Mouse (Mus musculus): ENCODE measurements around the gene Ica1. TPM values are rescaled to one million over a fixed set of nuclear protein-coding genes. Genes with fewer than 3 reads are reported as not detected.
A peak's percentile ranks its signal among the peaks of the same experiment; 100 is the strongest.

Ica1 gene
- polyA plus RNA-seq, 1 experiment from 2014 or later, result 12.5 TPM

DNA sequence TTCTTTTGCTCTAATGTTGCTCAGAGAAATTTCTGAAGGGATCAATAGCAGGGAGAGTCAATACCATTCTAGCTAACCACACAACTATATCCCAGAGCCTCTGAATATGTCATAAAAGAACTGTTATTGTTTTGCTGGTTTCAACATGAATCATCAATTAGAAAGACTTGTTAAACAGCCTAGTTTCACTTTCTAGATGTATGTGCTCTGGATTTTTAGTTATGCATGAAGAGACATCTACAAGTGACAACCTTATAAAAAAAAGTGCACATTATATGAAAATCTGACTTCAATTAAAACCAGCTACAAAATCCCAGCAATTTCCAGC is 41.8 kb downstream of the Ica1 start:
- peaks cover 7% of the 10 kb centered on the region; the same call in 1 of the 2 replicates for H3K4me1 ChIP-seq
- no peaks in the 10 kb centered on the region for H3K27me3 ChIP-seq (ENCODE audit: low read depth, poor library complexity, severe bottlenecking)
- no peak overlapping the region for H3K4me3 ChIP-seq
- H3K36me3 ChIP-seq, result no peaks in the 10 kb centered on the region
- H3K9me3 ChIP-seq (replicated peaks), result no peaks in the 10 kb centered on the region
- DNase-seq (ENCODE audit: low spot score), result no peak
- no peak overlapping the region for H3K27ac ChIP-seq (replicated peaks)

DNA sequence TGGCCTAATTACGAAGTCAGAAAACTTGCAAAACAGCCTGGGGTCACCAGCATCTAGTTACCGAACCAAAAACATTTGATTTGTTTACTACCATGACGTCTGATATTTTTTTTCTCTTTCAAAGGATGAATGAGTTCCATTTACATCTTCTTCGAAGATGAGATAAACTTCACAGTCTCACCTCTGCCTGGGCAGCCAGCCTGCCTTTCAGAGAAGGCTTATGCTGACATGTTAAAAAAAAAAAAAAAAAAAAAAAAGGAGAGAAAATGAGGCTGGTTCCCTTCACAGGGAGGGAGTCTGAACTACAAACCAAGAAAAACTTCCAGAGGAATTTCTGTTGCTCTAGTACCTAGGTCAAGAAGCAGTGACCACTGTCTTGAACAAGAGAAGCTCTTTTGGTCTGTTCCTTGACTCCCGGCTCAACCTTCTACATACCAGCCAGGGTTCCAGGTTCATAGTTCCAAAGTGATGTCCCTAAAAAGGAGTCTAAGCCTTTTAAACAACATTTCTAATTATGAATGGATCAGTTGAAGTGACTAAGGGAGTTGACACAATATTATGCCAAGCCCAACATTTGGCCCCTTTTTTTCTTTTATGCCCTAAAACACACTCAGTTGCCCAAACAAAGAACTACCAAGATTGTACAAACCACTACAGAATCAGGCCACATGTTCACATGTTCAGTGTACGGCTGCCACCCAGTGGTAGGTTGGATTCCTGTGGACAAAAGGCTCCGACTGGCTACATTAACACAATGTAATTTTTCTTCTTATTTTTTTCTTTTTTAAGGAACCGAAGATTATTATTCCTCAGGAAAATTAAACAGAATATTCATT is 42.4 kb downstream of the Ica1 start:
- Histone ChIP-seq H3K36me3 (no peaks in the 10 kb centered on the region), H3K4me1 (peaks cover 7% of the 10 kb centered on the region; the same call in 1 of the 2 replicates), H3K4me3 (no peak overlapping the region), H3K27ac (replicated peaks) (peak overlapping the region; percentile 72), H3K9me3 (replicated peaks) (no peaks in the 10 kb centered on the region), H3K27me3 (ENCODE audit: low read depth, poor library complexity, severe bottlenecking) (no peaks in the 10 kb centered on the region)
- 71% methylated on average over 8 of the region's 8 CpGs for WGBS
- DNase-seq (ENCODE audit: low spot score), result peak; percentile 53

DNA sequence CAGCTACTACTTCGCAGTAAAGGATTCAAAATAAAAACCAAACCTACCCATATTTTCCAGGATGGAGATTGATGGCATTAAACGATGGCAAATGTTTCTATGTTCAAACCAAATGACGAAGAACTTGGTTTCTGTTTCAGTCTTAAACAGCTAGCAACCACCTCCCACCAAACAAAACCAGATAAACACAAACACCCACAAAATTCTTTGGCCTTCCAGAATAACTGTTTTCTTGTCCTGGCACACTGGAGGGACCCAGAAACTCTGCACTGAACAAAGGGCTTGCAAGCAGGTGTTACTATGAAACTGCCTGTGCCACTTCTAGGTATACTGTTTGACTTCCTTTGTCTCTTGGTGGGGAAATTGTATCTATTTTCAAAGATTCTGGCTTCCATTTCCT is 43.2 kb downstream of the Ica1 start:
- H3K4me3 ChIP-seq, result no peak overlapping the region
- no peak overlapping the region; the same call in 1 of the 2 replicates for H3K27ac ChIP-seq (replicated peaks)
- DNase-seq (ENCODE audit: low spot score), result no peak
- H3K36me3 ChIP-seq, result no peaks in the 10 kb centered on the region
- peaks cover 6% of the 10 kb centered on the region; the same call in 1 of the 2 replicates for H3K4me1 ChIP-seq
- H3K9me3 ChIP-seq (replicated peaks), result peaks cover under 1% of the 10 kb centered on the region; the same call in 1 of the 2 replicates
- H3K27me3 ChIP-seq (ENCODE audit: low read depth, poor library complexity, severe bottlenecking), result no peaks in the 10 kb centered on the region
- 92% methylated on average over 3 of the region's 3 CpGs for WGBS

DNA sequence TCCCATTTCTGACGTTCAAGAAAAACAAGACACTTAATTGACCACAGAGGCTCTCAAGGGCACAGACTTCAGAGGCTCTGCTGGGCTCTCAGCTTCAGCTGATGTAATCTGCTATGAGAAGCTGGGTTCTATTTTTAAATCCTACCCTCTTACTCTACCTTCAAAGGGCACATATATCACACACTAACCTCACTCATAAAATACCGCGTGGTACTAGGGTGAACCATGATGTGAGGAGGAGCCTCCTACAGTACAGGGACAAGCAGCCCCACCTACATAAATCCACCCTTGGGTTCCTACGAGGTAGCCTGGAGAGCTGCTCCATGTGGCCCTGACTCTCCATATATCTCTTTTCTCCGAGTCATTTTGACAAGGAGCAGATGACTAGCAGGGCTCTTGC is 45.8 kb downstream of the Ica1 start:
- H3K9me3 ChIP-seq (replicated peaks), result peaks cover 3% of the 10 kb centered on the region; the same call in 1 of the 2 replicates
- no peak overlapping the region for H3K27ac ChIP-seq (replicated peaks)
- 84% methylated on average over 5 of the region's 5 CpGs for WGBS

DNA sequence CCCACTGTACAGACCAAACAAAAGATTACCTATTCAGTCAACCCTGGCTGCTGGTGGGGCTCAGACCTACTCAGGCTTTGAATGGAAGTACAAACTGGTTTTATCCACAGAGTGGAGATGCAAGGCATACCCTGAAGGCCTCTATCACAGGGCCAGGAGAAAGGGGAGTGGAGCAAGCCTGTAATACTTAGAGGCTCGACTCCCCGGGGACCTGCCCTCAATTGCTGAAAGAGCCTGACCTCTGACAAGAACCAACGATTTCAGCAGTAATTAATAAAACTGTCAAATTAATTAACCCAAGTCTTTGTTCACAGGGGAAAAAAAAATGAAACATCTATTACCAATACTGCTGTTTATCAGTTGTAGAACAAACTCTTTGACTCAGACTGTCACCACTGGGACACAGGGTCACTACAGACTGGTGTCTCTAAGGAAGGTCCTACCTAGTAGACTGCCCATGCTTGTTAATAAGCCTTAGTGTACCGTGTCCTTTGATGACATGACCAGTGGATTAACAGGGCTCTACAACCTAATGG is 46.6 kb downstream of the Ica1 start:
- Histone ChIP-seq H3K27ac (replicated peaks) (0 out of 2 replicates have a peak overlapping the region, but pooled peaks have one; percentile 28), H3K4me3 (no peak overlapping the region), H3K4me1 (peaks cover 6% of the 10 kb centered on the region; the same call in 1 of the 2 replicates), H3K36me3 (no peaks in the 10 kb centered on the region), H3K9me3 (replicated peaks) (peaks cover 3% of the 10 kb centered on the region; the same call in 1 of the 2 replicates), H3K27me3 (ENCODE audit: low read depth, poor library complexity, severe bottlenecking) (no peaks in the 10 kb centered on the region)
- WGBS, result 50% methylated on average over 4 of the region's 4 CpGs
- DNase-seq (ENCODE audit: low spot score), result no peak

More for the DNA sequence above, 45.8 kb downstream of the Ica1 start:
- no peak overlapping the region for H3K4me3 ChIP-seq
- no peak for DNase-seq (ENCODE audit: low spot score)
- no peaks in the 10 kb centered on the region for H3K27me3 ChIP-seq (ENCODE audit: low read depth, poor library complexity, severe bottlenecking)
- no peaks in the 10 kb centered on the region for H3K36me3 ChIP-seq
- peaks cover 6% of the 10 kb centered on the region; the same call in 1 of the 2 replicates for H3K4me1 ChIP-seq

DNA sequence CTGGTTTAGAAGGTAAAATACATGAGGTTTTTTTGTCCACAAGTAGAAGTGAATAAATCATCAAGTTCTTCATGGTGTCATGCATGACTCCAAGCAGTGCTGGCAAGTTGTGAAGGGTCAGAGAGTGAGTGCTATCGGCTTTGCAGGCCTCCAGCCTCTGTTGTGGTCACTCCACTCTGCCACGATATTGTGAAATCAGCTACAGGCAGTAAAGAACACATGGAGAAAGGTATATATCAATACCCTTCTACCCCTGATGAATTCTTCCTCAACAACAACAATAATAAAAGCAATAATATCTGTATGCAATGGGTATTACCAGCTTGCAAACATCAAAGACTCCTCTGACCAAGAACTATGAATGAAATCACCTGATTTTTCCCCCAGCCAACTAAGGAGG is 47.9 kb downstream of the Ica1 start:
- Histone ChIP-seq H3K9me3 (replicated peaks) (peaks cover 3% of the 10 kb centered on the region; the same call in 1 of the 2 replicates), H3K4me3 (no peak overlapping the region), H3K36me3 (no peaks in the 10 kb centered on the region), H3K4me1 (peaks cover 6% of the 10 kb centered on the region; the same call in 1 of the 2 replicates), H3K27ac (replicated peaks) (no peak overlapping the region), H3K27me3 (ENCODE audit: low read depth, poor library complexity, severe bottlenecking) (no peaks in the 10 kb centered on the region)
- 95% methylated on average over 2 of the region's 2 CpGs for WGBS
- no peak for DNase-seq (ENCODE audit: low spot score)

DNA sequence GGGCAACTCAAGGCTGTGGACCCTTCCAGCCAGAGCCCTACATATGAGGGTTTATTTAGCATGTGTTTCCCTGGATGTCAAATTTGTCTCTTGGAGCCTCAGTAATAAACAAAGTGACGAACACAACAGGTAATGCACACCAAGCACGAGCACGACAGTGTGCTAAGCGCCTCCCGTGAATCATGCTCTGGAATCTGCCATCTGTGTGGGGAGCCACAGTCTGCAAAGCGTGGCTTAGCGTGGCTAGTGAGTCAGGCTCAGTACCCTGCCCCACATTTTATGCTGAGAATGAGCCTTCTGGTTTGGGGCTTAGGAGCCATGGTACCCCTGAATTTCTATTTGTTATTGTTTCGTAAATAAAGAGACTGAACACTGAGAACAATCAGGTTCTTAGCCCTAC is 50.5 kb downstream of the Ica1 start:
- H3K4me1 ChIP-seq, result peaks cover 6% of the 10 kb centered on the region; the same call in 1 of the 2 replicates
- H3K4me3 ChIP-seq, result no peak overlapping the region
- no peaks in the 10 kb centered on the region for H3K27me3 ChIP-seq (ENCODE audit: low read depth, poor library complexity, severe bottlenecking)
- no peak for DNase-seq (ENCODE audit: low spot score)
- no peak overlapping the region for H3K27ac ChIP-seq (replicated peaks)
- H3K36me3 ChIP-seq, result no peaks in the 10 kb centered on the region
- WGBS, result 93% methylated on average over 8 of the region's 8 CpGs
- H3K9me3 ChIP-seq (replicated peaks), result peaks cover 3% of the 10 kb centered on the region; the same call in 1 of the 2 replicates

DNA sequence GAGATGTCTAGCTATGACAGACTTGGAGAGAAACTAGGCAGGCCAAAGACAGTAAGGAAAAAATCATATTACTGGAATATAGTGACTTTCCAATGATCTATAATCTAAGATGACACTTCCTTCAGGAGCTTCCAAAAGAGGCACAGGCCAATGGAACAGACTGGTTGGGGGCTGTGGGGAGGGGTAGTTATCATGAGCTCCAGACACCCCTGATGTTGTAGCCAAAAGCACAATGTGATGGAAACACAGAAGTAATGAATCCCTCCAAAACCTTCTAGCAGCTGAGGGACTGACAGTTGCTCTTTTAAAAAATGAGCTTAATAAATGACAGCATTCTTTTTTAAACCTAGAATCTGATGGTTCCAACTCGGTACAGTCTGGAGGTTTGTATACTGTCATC is 52.7 kb downstream of the Ica1 start:
- WGBS, result 75% methylated on average over 1 of the region's 1 CpGs
- no peak overlapping the region for H3K4me3 ChIP-seq

DNA sequence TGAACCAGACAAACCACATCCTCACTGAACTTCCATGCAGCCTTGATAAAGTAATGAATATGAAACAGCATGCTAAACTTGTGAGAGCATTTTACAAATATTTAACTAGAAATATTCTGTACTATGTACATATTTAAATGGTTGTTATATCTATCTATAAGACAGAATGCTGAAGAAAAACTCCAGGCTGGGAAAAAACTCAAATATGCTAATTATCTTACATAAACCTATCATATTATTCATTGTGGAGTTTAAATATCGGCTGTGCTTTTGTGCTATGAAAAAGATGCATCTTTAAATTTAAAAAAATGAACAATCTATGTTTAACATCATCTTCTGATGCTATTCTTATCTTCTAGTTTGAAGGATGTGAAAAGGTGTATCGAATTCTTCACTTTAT is 58.6 kb downstream of the Ica1 start:
- no peak overlapping the region for H3K4me3 ChIP-seq
- no peak for DNase-seq (ENCODE audit: low spot score)
- H3K27ac ChIP-seq (replicated peaks), result no peak overlapping the region
- no peaks in the 10 kb centered on the region for H3K36me3 ChIP-seq
- no peaks in the 10 kb centered on the region for H3K4me1 ChIP-seq
- H3K9me3 ChIP-seq (replicated peaks), result no peaks in the 10 kb centered on the region
- H3K27me3 ChIP-seq (ENCODE audit: low read depth, poor library complexity, severe bottlenecking), result no peaks in the 10 kb centered on the region
- 91% methylated on average over 2 of the region's 2 CpGs for WGBS

More for the DNA sequence above, 52.7 kb downstream of the Ica1 start:
- H3K27me3 ChIP-seq (ENCODE audit: low read depth, poor library complexity, severe bottlenecking), result no peaks in the 10 kb centered on the region
- H3K36me3 ChIP-seq, result no peaks in the 10 kb centered on the region
- peaks cover 3% of the 10 kb centered on the region; the same call in 1 of the 2 replicates for H3K9me3 ChIP-seq (replicated peaks)
- DNase-seq (ENCODE audit: low spot score), result no peak
- no peaks in the 10 kb centered on the region for H3K4me1 ChIP-seq
- H3K27ac ChIP-seq (replicated peaks), result no peak overlapping the region

DNA sequence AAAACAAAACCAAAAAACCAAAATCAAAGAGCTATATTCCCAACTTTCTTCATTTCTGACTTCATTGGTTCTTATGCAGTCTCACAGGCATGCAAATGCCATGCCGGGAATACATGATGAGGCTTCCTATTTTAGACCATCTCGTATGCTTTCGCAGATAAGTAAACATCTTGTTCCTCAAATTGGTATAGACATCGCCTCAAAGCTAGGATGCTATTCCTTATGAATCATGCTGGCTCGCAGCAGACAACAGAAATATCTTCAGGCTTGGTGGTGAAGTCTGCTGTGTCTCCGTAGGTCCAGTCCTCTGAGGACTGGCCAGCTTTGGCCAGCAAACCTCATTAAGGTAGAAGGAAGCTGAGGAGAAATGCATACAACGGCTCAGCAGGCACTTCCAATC is 60.3 kb downstream of the Ica1 start:
- no peak overlapping the region for H3K4me3 ChIP-seq
- H3K9me3 ChIP-seq (replicated peaks), result no peaks in the 10 kb centered on the region
- H3K27ac ChIP-seq (replicated peaks), result no peak overlapping the region
- 95% methylated on average over 7 of the region's 7 CpGs for WGBS
- H3K27me3 ChIP-seq (ENCODE audit: low read depth, poor library complexity, severe bottlenecking), result no peaks in the 10 kb centered on the region
- DNase-seq (ENCODE audit: low spot score), result no peak
- H3K4me1 ChIP-seq, result no peaks in the 10 kb centered on the region
- no peaks in the 10 kb centered on the region for H3K36me3 ChIP-seq

DNA sequence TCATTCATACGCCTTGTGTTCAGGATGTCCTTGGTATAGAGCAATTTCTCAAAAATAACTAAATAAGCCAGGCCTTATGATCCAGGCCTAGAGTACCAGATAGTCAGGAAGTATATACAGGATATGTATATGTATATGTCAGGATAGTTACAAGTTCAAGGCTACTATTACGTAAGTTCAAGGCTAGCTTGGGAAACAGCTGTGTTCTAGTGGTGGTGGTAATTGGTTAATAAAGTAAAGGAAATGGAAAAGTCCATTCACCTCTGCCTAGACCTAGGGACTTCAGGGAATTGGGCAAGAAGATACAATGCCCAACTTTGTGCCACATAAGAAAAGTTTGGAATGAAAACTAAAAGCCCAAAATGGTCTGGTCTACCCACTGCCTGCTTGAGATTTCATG is 61.7 kb downstream of the Ica1 start:
- no peak overlapping the region for H3K27ac ChIP-seq (replicated peaks)
- DNase-seq (ENCODE audit: low spot score), result no peak
- no peaks in the 10 kb centered on the region for H3K36me3 ChIP-seq
- whole genome bisulfite sequencing, result 93% methylated on average over 2 of the region's 2 CpGs
- H3K4me1 ChIP-seq, result no peaks in the 10 kb centered on the region
- H3K27me3 ChIP-seq (ENCODE audit: low read depth, poor library complexity, severe bottlenecking), result no peaks in the 10 kb centered on the region
- H3K4me3 ChIP-seq, result no peak overlapping the region
- H3K9me3 ChIP-seq (replicated peaks), result no peaks in the 10 kb centered on the region

DNA sequence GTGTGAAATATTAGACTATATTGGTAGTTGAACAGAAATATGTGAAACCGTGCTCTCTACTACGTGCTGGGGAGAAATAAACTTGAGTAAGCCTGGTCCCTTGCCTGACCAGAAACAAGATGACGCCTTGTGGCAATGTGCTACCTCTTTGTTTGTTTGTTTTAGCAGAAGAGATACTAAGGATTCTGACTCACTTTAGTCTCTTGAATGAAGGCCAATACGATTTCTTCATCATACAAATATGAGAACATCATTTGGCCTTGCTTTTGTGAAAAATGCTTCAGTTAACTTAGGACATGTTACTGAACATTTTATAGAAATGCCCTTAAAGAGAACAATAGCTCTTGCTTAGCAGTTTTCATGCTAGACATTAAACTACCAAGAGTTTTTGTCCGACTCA is 67.0 kb downstream of the Ica1 start:
- WGBS, result 87% methylated on average over 5 of the region's 5 CpGs
- no peak for DNase-seq (ENCODE audit: low spot score)

More for the DNA sequence above, 67.0 kb downstream of the Ica1 start:
- H3K27ac ChIP-seq (replicated peaks), result no peak overlapping the region
- H3K27me3 ChIP-seq (ENCODE audit: low read depth, poor library complexity, severe bottlenecking), result no peaks in the 10 kb centered on the region
- H3K4me3 ChIP-seq, result no peak overlapping the region
- H3K36me3 ChIP-seq, result no peaks in the 10 kb centered on the region
- H3K9me3 ChIP-seq (replicated peaks), result no peaks in the 10 kb centered on the region
- no peaks in the 10 kb centered on the region for H3K4me1 ChIP-seq

All from midbrain, embryonic 10.5 days (tissue).